Mouse (Mus musculus) ovary, adult 2 months (tissue): ENCODE results near the gene Raver1. TPM values are rescaled to one million over a fixed set of nuclear protein-coding genes. Genes with fewer than 3 reads are reported as not detected.

Experiments
- polyA plus RNA-seq: library from polyadenylated mRNA; depleted of rRNA; stranded (reverse); fragments of >200 nt; gene quantifications from 2 replicates; pipeline ENCODE4 v1.2.3, GENCODE M21; 2012; rRNA removed

Raver1 gene
- polyA plus RNA-seq, result 68.0 and 94.1 TPM in 2 replicates

DNA sequence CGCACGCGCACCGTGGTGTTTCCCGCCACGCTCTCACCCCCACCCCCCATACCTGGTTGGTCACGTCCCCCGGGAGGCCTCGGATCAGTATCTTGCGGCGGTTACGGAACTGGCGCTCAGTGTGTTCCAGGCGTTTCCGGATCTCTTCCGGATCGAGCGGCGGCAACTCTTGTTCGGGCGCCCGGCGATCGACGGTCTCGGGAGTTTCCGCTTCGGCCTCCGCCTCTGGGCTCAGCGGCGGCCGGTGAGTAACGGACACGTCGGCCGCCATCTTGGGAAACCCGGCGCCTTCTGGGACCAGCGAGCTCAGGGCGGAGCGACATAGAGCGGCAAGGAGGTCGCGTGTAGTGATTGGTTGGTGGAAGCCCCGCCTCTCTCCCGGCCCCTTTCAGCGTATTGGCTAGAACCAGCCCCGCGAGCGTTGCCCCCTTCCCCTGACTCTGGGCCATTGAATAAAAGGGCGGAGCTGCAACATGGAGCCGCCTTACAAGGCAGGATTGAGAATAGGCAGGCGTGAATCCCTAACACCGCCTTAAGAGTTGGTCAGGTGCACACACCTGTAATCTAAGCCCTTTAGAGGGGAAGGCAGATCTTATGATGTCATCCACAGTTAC is at the start of gene Raver1, which contains the start of gene Gm38431:
Gene Raver1 (minus strand): TSS at position 302 of the 614 bp plus-strand sequence.
Gene Gm38431 (minus strand): TSS at position 291 of the 614 bp plus-strand sequence.

GRCm38 (mm10) chr9:21131059-21131956 is 39.5 kb upstream of the Raver1 start, which contains the start of gene Tyk2:
TSS of gene Tyk2 (minus strand) at chr9:21131243.

DNA sequence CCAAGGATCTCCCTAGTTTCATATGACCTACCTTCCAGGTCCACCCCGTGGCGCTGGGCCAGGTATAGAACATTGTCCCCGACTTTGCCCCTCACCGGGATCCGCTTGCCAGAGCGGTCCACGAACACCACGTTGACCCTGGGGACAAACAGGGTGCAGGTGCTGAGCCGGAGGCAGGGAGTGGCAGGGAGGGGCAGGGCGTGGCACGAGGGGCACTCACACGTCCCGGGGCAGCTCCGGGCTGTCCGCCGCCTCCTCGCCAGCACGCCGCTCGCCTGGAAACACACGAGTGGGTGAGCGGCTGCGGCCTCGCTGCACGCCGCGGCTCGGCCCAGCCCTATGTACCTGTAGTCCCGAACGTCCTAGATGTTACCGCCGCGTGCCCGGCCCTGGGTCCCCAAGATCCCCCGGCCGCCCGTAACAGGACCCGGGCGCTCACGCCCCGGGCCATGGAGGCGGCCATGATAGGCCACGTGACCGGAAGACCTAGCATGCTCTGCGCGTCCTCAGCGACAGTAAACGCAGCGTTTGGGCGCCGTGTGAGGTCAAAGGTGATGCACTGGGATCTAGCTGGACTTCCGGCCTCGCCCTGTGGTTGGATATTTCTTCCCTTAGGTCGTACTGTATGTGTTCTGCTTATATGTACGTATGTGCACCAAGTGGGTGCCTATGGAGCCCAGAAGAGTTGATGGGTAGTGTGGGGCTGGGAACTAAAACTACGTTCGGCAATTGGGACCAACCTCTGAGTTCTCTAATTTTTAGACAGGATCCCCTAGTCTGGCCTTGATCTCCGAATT is 18.6 kb downstream of the Raver1 start, which contains the start of the genes Gm49373 and Fdx1l:
Gene Gm49373 (minus strand): TSS at position 53 of the 797 bp plus-strand sequence.
Gene Fdx1l (minus strand): TSS at position 571 of the 797 bp plus-strand sequence.

DNA sequence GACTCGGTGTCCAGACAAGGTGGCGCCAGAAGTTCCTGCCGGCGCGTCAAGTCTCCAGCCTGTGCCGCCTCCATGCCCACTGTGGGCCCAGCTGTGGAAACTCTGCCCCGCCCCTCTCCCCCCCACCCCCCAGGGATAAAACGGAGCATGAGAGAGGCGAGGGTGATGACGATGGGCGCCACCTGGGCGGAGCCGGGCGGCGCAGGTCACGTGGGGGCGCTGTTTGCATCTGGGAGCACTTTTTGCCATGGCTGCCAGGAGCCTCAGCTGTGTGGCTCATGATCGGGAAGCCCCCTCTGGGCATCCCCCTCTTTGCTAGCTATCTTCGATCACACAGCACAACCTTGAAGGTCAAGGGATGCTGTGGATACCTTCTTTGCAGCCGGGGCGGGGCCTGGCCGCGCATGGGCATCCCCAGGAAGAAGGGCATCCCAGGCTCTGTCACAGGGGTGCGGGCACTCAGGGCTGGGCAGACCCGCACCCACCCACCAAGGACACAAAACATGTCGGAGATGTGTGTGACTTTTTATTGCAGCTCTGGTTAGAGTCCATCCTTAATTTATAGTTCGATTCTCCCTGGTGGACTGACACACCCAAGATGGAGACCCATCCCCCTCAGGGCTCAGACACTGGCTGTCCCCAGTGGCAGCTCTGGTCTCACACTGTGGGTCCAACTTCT is 24.7 kb downstream of the Raver1 start, which contains the start of gene Zglp1:
Gene Zglp1 (minus strand): TSS at position 88 of the 679 bp plus-strand sequence.

DNA sequence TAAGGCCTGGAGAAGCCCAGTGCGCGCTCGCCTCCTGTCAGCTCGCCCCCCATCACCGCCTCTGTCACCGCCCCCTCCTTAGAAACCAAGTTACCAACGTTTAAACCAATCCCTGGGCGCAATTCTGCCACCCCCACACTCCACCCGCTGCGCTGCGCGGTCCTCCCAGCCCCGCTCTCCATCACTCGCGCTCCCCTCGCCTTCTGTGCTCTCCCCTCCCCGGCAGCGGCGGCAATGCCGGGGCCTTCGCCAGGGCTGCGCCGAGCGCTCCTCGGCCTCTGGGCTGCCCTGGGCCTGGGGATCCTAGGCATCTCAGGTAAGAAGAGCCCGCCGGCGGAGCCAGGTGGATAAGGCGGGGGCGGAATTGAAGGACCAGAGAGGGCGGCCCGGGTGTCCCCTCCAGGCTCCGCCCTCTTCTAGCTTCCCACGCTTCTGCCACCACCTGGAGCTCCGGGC is 59.9 kb downstream of the Raver1 start, which contains the start of gene Icam5:
Gene Icam5 (plus strand): TSS at position 178 of the 456 bp plus-strand sequence.

GRCm38 (mm10) chr9:21029291-21030054 is 62.3 kb downstream of the Raver1 start, which contains the start of gene Icam4:
TSS of gene Icam4 (plus strand) at chr9:21029373.

Other genes with a start within 250 kb of the Raver1 start
- gene A230050P20Rik, start 223.4 kb downstream of the Raver1 start, polyA plus RNA-seq, result 143 and 180 TPM in 2 replicates
- 7.6 and 8.4 TPM in 2 replicates for gene Angptl6, start 212.3 kb downstream of the Raver1 start, polyA plus RNA-seq
- 139 and 230 TPM in 2 replicates for gene Ppan, start 203.8 kb downstream of the Raver1 start, polyA plus RNA-seq
- 189 and 193 TPM in 2 replicates for gene Eif3g, start 193.4 kb downstream of the Raver1 start, polyA plus RNA-seq
- gene Dnmt1, start 132.1 kb downstream of the Raver1 start, polyA plus RNA-seq, result 43.4 and 50.3 TPM in 2 replicates
- gene S1pr2, start 115.2 kb downstream of the Raver1 start, polyA plus RNA-seq, result 23.8 and 24.0 TPM in 2 replicates
- 124 and 148 TPM in 2 replicates for gene Mrpl4, start 89.3 kb downstream of the Raver1 start, polyA plus RNA-seq
- gene Icam1, start 76.0 kb downstream of the Raver1 start, polyA plus RNA-seq, result 17.7 and 18.5 TPM in 2 replicates
- gene Icam4, start 62.6 kb downstream of the Raver1 start, polyA plus RNA-seq, result 4.3 and 4.5 TPM in 2 replicates
- gene Icam5, start 59.9 kb downstream of the Raver1 start, polyA plus RNA-seq, result 1.1 and 1.6 TPM in 2 replicates
- gene Zglp1, start 24.9 kb downstream of the Raver1 start, polyA plus RNA-seq, result 0.63 and 1.4 TPM in 2 replicates
- 0.29 and 0.60 TPM in 2 replicates for gene Gm49373, start 18.9 kb downstream of the Raver1 start, polyA plus RNA-seq
- gene Fdx1l, start 18.4 kb downstream of the Raver1 start, polyA plus RNA-seq, result 118 and 142 TPM in 2 replicates
- 35.3 and 58.9 TPM in 2 replicates for gene Gm38431, start within 50 bp of the Raver1 start, polyA plus RNA-seq
- 31.5 and 34.2 TPM in 2 replicates for gene Tyk2, start 39.2 kb upstream of the Raver1 start, polyA plus RNA-seq
- gene Cdc37, start 58.0 kb upstream of the Raver1 start, polyA plus RNA-seq, result 51.8 and 56.6 TPM in 2 replicates
- 9.7 and 9.9 TPM in 2 replicates for gene Pde4a, start 73.7 kb upstream of the Raver1 start, polyA plus RNA-seq
- gene Keap1, start 147.4 kb upstream of the Raver1 start, polyA plus RNA-seq, result 164 and 181 TPM in 2 replicates
- gene S1pr5, start 156.4 kb upstream of the Raver1 start, polyA plus RNA-seq, result 0.33 and 0.72 TPM in 2 replicates
- gene Atg4d, start 173.3 kb upstream of the Raver1 start, polyA plus RNA-seq, result 41.5 and 48.3 TPM in 2 replicates
- 21.9 and 22.0 TPM in 2 replicates for gene Kri1, start 196.0 kb upstream of the Raver1 start, polyA plus RNA-seq
- gene Cdkn2d, start 199.4 kb upstream of the Raver1 start, polyA plus RNA-seq, result 31.1 and 31.9 TPM in 2 replicates
- 17.1 and 18.8 TPM in 2 replicates for gene Ap1m2, start 220.3 kb upstream of the Raver1 start, polyA plus RNA-seq
- 71.0 and 88.8 TPM in 2 replicates for gene Slc44a2, start 228.7 kb upstream of the Raver1 start, polyA plus RNA-seq